Mouse (Mus musculus): ENCODE results near the gene Xk. TPM values are rescaled to one million over a fixed set of nuclear protein-coding genes. Genes with fewer than 3 reads are reported as not detected.

Xk gene
- 1 to 10 TPM; 4.3 to 6.4 TPM for total RNA-seq (2021)
- long read RNA-seq, experiment 1, full-length matches to known transcripts, result 12 of 15 reads
- long read RNA-seq, experiment 1, partial matches to known transcripts, result 3 of 15 reads
- long read RNA-seq, experiment 1, other reads (novel, unspliced or antisense), result 0 of 15 reads
- long read RNA-seq, experiment 2, full-length matches to known transcripts, result 8 of 8 reads
- long read RNA-seq, experiment 2, partial matches to known transcripts, result 0 of 8 reads
- long read RNA-seq, experiment 2, other reads (novel, unspliced or antisense), result 0 of 8 reads

- intact Hi-C loops (cut with DNase I), result no loop called here
- no peak for TF ChIP-seq CTCF (IDR thresholded peaks at IDR 0.05)
- DNase-seq, result peak; percentile 71
- H3K27ac ChIP-seq, result peak within 1 kb of the TSS; percentile 84
- peak within 1 kb of the TSS; percentile 83 for H3K4me3 ChIP-seq
Observed at GRCm38 (mm10) chrX:9272460-9273361, at the start of gene Xk. Xk (plus strand) TSS chrX:9272756.

GRCm38 (mm10) chrX:9227105-9227504 is 45.5 kb upstream of the Xk start:
- TF ChIP-seq CTCF (IDR thresholded peaks at IDR 0.05), result no peak
- no peak for DNase-seq
- Histone ChIP-seq H3K27ac (no peak overlapping the region), H3K4me3 (no peak overlapping the region)
- intact Hi-C loops (cut with DNase I), result loop anchor here (10.0 kb wide), 1 partner anchor 102 kb away; no protein-coding TSS in a partner anchor

GRCm38 (mm10) chrX:9240737-9241591 is 31.6 kb upstream of the Xk start:
- no peak for DNase-seq
- no peak overlapping the region for H3K27ac ChIP-seq
- TF ChIP-seq CTCF (IDR thresholded peaks at IDR 0.05), result no peak
- H3K4me3 ChIP-seq, result no peak overlapping the region
- intact Hi-C loops (cut with DNase I), result no loop called here

GRCm38 (mm10) chrX:9243381-9243864 is 29.1 kb upstream of the Xk start:
- TF ChIP-seq CTCF (IDR thresholded peaks at IDR 0.05), result no peak
- Histone ChIP-seq H3K4me3 (no peak overlapping the region), H3K27ac (no peak overlapping the region)
- intact Hi-C loops (cut with DNase I), result no loop called here
- DNase-seq, result no peak

- no peak overlapping the region for H3K4me3 ChIP-seq
- no peak for DNase-seq
- TF ChIP-seq CTCF (IDR thresholded peaks at IDR 0.05), result no peak
- intact Hi-C loops (cut with DNase I), result no loop called here
- no peak overlapping the region for H3K27ac ChIP-seq
Observed at GRCm38 (mm10) chrX:9244603-9245336, 27.8 kb upstream of the Xk start.

GRCm38 (mm10) chrX:9248911-9249310 is 23.6 kb upstream of the Xk start:
- H3K27ac ChIP-seq, result no peak overlapping the region
- intact Hi-C loops (cut with DNase I), result no loop called here
- DNase-seq, result no peak
- H3K4me3 ChIP-seq, result no peak overlapping the region
- TF ChIP-seq CTCF (IDR thresholded peaks at IDR 0.05), result no peak

GRCm38 (mm10) chrX:9253990-9254389 is 18.6 kb upstream of the Xk start:
- intact Hi-C loops (cut with DNase I), result no loop called here
- DNase-seq, result no peak
- H3K4me3 ChIP-seq, result no peak overlapping the region
- no peak overlapping the region for H3K27ac ChIP-seq
- no peak for TF ChIP-seq CTCF (IDR thresholded peaks at IDR 0.05)

GRCm38 (mm10) chrX:9254901-9255300 is 17.7 kb upstream of the Xk start:
- Histone ChIP-seq H3K4me3 (no peak overlapping the region), H3K27ac (no peak overlapping the region)
- TF ChIP-seq CTCF (IDR thresholded peaks at IDR 0.05), result no peak
- DNase-seq, result no peak
- intact Hi-C loops (cut with DNase I), result no loop called here

- H3K4me3 ChIP-seq, result no peak within 1 kb of the TSS
- no peak within 1 kb of the TSS for H3K27ac ChIP-seq
- no peak for TF ChIP-seq CTCF (IDR thresholded peaks at IDR 0.05)
- no peak for DNase-seq
- intact Hi-C loops (cut with DNase I), result no loop called here
Observed at GRCm38 (mm10) chrX:9256766-9257165, 15.8 kb upstream of the Xk start, which contains the start of gene Gm14862. Gm14862 (minus strand) TSS chrX:9256899.

GRCm38 (mm10) chrX:9257831-9258230 is 14.7 kb upstream of the Xk start:
- intact Hi-C loops (cut with DNase I), result no loop called here
- no peak overlapping the region for H3K4me3 ChIP-seq
- no peak for TF ChIP-seq CTCF (IDR thresholded peaks at IDR 0.05)
- no peak for DNase-seq
- H3K27ac ChIP-seq, result no peak overlapping the region

GRCm38 (mm10) chrX:9259267-9259666 is 13.3 kb upstream of the Xk start:
- H3K27ac ChIP-seq, result no peak overlapping the region
- TF ChIP-seq CTCF (IDR thresholded peaks at IDR 0.05), result no peak
- no peak for DNase-seq

GRCm38 (mm10) chrX:9271112-9271511 is 1.4 kb upstream of the Xk start:
- TF ChIP-seq CTCF (IDR thresholded peaks at IDR 0.05), result no peak
- peak; percentile 25 for DNase-seq
- peak overlapping the region; percentile 84 for H3K27ac ChIP-seq
- intact Hi-C loops (cut with DNase I), result no loop called here
- no peak overlapping the region for H3K4me3 ChIP-seq

More at GRCm38 (mm10) chrX:9259267-9259666, 13.3 kb upstream of the Xk start:
- H3K4me3 ChIP-seq, result no peak overlapping the region
- intact Hi-C loops (cut with DNase I), result no loop called here
